Mouse (Mus musculus): ENCODE data around the gene Larp6.
A peak's percentile ranks its signal among the peaks of the same experiment; 100 is the strongest.

Gene Larp6

DNA sequence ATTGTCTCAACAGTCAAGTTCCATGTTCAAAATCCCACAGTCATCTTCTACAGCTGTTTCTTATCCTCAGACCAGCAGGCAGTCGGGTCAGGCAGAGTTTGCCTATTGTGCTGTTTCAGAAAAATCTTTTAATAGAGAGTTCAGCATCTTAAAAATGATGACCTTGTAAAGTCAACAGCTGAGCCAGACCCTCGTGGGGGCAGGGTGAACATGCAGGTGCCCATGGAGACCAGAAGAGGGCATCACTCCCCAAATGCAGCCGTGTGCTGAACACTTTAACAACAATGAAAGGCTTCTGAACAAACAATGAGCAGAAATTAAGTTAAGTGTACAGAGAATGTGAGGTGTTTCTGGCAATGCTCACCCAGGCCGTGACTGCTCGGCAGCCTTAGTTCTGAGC is 3.0 kb downstream of the Larp6 start:
- no peak for DNase-seq

DNA sequence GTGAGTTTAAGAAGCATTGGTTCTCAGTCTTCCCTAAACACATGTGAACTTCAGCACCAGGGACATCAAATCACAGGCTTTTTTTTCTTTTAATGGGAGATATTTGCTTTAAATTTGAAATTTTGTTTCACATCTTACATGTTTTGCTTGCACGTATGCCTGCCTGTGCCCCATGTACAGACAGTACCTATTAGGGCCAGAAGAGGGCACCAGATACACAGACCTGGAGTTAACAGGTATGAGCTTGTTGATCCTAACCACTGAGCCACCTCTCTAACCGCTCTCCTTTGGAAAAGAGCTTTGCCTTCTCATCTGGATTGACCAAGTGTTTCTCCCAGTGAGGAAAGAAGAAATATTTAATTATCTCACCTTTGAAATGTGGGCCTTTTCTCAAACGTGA is 5.5 kb downstream of the Larp6 start:
- DNase-seq = peak; percentile 51 to 62

DNA sequence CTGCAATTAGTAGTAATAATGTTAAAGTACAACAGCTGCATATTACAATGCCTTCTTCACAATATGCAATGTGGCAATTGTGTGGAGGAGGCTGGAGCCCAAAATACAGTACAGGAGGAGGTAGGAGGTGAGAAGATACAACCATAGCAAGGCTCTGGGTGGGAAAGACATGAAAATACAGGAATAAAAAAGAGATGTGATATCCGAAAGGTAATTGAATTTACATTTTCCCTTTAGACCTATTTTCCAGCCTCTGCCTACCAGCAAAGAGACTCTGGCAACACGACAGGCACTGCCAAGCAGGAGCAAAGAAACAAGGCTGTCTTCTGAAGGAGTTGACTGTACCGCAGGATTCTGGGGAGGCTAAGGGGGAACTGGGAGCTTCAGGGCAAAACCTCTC is 6.9 kb downstream of the Larp6 start:
- no peak for DNase-seq

DNA sequence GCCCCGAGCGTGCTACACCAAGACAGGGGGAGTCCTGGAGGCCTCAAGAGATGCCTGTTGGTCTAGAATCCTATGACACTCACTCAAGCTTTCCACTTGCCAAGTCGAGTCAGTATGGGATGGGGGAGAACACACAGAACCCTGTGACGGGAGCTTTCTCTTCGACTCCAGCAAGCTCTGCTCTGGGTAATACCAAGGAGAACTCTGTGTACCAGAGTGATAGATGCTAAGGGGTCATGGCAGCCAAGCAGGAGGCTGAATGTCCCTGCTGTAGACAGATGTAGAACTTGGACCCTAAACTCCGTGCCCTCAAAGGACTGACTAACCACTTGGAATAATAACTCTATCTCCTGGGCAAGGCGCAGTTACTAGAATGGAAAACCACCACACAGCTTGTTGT is 12.2 kb downstream of the Larp6 start:
- no peak for DNase-seq

DNA sequence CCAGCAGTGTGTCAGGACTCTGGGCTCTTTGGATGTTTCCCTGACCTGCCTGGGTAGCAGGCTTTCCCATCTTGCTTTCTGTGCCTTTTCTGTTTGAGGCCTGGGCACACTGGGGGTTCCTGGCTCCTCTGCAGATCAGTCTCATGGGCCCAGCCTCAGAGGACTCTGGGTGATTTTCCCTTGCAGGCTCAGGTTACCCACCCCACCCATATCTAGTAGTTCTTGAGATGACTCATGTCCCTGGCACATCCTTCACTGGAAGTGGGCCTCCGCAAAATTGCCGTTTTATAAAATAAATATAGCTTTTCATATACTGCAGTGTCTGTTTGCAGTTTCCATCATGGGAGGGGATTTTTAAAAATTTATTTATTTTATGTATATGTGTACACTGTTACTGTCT is 21.5 kb downstream of the Larp6 start:
- no peak for DNase-seq

DNA sequence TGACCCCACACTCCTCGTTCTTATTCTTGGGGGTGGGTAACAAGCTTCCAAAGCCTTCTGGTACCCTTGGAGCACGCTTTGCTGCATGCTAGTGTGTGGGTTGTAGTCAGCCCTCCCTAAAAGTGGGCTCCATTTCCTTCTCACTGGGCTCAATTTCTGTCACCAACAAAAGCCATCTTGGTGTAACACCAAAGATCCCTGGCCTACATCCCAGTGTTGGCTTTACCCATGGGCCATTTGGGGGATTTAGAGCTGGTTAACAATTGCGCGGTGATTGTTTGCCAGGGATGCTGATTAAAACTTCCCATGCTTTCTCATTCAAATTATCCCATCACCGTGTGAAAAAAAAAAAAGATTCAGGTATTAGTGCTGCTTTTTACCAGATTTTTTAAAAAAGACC is 26.3 kb downstream of the Larp6 start:
- no peak for DNase-seq

DNA sequence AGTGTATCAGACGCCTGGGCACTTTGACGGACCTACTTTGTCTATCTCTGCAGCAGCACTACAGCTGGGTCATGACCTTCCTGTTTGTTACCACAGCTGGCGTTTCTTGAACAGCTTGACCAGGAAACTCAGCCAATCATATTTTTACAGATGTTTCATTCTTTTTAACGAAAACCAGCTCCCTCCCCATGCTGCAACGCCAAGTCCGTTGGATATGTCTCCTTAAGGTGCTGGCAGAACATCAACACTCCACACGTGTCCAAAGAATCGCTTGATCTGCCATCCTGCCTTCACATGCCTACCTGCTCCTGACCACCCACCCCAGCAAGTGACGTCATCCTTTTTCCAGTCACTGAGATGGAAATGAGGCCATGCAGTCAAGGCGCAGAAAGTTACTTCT is 28.6 kb downstream of the Larp6 start:
- DNase-seq = no peak

DNA sequence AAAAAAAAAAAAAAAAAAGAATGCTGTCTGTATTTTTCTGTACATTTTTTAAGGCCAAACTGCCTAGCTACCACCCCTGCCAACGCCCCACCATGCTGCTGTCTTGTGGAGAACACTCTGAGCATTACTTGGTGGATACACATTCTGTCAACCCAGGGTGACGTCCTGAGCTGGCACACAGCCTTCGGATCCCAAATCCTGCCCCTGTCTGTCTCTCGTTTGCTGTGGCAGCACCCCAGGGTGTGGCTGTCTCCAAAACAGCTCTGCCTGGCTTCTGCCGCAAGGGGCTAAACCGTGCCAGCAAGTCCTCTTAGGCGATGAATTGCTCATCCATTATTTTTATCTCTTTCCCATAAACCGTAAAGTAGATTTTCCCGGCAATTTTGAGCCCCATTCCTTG is 29.7 kb downstream of the Larp6 start:
- DNase-seq = peak; percentile 68 to 71

DNA sequence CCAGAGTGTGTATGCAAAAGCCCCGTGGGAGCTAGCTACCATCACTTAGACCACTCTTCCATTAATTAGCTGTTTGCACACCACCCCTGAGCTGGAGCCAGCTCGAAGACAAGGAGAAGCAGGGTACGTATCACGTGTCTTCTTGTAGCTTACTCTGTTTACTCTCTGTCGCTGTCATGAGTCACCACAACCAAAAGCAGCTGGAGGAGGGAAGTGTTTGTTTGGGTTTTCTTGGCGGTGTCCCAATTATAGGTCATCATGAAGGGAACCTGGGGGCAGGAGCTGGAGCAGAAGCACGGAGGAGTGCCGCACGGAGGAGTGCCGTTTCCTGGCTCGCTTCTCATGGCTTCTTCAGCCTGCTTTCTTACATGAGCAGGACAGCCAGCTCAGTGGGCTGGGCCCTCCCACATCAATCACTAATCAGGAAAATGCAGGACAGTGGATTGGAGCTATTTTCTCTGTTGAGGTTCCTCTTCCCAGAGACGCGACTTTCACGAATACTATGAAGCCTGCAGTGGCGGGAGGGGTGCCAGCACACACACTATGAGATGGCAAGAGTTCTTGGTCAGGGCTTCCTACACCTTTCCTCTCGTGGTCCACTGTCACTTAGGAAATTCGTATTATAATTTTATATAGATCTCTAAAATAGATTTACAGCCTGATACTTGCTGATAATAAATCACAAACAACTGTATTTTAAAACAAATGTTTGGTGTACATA is 30.6 kb downstream of the Larp6 start:
- peak; percentile 51 to 64 for DNase-seq

DNA sequence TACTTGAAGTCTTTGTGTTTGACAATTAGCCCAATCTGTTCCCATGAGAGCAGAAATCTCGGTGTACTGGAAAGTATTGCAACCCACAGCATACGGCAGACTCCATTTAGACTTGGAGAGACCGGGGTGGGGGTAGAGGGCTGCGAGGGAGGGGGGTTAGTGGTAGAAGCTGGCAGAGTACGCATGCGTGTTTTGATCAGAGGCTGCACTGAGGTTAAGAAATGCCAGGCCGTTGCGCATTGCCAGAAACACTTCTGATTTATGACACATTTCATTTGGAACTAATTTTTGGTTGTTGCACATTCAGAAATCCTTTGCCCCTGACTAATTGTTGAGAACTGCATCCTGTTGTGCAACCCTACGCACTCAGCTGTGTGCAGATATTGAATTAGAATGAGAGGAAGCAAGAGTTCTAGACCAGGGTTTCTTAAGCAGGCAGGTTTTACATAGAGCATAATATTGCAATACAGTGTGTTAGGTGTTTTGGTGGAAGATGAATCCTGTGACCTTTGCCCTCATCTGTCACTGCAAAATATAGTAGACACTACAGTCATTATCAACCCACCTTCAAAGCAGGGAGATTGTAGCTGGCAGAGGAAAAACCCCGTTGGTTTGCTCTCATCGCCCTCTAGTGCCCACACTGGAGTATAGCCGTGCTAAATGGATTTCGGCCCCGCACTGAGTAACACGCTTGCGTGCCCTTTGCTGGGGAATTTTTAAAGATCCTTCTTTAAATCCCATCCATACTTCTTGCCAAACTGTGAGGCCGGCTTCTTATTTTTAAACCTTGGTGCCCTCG is 31.6 kb downstream of the Larp6 start:
- DNase-seq = peak; percentile 66 to 75

DNA sequence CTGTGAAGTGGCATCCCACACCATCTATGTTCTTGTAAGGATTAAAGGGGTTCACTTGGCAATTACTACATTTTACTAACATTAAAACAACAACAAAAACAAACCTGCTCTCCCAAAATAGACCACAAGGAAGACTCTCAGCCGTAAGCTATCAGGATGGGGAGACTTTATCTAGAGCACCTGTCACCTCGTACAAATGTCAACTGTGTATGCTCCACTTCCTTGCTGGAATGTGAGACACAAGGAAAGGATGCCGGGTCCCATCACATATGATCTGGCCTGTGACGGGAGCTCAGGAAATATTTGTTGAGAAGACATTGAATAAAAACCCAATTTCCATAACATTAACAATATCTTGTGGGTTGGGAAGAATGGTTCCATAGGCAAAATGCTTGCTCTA is 32.2 kb downstream of the Larp6 start:
- DNase-seq = no peak

DNA sequence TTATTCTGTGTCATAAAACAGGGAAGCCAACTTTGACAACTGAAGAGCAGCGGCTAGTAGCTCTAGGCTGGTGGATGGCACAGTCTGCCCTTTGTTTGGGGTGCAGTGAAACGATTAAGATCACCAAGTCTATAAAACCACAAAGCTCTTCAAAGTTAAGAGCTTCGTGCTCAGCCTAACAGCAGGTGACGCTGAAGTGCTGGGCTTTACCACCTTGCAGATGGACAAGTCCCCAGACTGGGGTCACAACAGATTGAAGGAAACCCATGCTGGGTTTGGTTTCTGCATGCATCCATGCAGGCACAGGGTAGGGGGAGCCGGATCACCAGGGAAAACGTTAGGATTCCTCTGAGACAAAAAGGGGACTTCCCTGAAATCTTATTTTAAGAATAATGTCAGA is 33.8 kb downstream of the Larp6 start:
- no peak for DNase-seq

DNA sequence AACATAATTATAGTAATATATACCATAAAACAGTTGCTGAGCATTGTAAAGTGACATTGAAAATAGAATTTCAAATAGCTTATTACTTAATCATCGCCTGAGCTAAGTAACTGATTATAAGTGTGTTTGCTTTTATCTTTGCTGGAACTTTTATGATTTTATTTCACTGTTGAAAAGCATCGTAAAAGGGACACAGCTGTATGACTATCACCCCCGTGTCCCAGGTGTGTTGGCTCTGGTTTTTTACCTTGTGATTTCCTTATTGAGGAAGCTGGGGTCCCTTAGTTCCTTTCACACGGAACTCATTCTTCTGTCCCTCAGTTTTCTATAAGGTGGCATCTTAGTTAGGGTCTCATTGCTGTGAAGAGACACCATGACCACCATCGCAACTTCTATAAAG is 34.9 kb downstream of the Larp6 start:
- no peak for DNase-seq

DNA sequence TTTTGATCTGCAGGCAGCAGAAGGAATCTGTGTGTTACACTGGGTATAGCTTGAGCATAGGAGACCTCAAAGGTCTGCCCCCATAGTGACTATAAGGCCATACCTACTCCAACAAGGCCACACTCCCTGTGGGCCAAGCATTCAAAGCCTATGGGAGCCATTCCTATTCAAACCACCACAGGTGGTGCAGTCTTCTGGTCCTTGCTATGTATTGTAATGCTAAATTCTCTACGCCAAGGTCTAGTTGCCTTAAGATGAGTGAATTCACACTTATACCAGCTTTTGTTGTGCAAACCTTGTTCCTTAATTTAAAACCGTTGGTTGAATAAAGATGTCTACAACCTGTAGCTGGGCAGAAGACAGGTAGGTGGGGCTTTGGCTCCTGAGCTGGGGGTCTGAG is 35.4 kb downstream of the Larp6 start:
- no peak for DNase-seq

DNA sequence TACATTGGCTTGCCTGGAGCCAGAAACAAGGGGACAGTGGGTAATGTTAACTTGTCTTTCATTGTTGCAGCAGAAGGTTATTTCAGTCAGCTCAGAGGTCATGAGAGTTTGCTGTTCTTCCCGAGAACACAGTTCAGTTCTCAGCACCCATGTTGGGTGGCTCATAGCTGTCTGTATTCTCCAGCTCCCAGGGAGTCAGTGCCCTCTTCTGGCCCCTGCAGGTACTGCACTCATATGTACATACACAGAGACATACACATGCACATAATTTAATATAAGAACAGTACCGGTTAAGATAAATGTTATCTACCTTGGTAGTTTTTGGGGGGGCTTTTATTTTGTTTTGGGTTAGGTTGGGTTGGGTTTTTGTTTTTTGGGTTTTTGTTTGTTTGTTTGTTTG is 36.3 kb downstream of the Larp6 start:
- no peak for DNase-seq

DNA sequence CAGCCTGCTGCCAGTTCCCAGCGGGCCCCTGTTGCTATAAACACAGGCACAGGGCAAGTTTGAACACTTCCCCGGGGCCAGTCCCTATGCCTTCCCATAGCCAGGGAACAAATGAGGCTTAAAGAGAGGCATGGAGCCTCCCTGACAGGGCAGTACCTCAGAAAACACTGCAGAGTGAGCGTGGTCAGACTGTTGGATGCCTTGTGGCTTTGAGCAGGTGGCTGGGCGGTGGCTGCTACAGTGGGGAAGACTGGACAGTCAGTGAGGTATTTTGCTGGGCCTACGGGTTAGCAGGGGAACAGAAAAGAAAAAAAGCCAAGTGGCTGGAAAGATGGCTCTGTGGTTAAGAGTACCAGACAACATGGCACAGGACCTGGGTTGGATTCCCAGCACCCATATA is 38.3 kb downstream of the Larp6 start:
- DNase-seq = no peak

DNA sequence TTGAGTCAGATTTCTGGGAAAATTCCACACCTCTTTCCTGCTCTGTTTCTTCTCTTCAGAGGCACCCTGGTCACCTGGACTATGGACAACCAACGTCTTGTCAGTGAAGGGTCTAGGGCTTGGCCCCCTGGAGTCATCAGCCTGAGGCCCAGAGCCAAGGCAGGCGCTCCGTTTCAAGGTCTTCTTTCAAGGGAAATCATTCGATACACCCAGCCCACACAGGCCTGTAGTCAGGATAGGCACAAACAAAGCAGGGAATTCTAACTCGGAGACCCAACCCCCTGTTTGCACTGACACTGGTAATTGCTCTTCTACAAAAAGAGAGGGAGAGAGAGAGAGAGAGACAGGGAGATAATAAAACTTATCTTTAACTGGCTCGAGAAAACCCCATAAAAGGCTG is 39.2 kb downstream of the Larp6 start:
- DNase-seq = no peak

DNA sequence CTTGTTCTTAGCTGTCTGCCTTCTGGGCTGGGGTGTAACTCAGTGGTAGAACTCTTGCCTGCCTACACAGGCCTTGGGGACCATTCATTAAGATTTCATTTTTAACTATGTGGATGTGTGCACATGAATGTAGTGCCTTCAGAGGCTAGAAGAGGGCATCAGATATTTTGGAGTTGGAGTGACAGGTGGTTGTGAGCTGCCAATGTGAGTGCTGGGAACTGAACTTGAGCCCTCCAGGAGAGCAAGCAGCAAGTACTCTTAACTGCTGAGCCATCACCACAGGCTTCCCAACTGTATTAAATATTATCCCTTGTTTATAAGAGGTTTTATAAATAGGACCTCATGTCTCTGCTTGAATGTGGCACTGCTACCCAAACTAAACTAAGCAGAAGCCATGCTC is 39.8 kb downstream of the Larp6 start:
- no peak for DNase-seq

DNA sequence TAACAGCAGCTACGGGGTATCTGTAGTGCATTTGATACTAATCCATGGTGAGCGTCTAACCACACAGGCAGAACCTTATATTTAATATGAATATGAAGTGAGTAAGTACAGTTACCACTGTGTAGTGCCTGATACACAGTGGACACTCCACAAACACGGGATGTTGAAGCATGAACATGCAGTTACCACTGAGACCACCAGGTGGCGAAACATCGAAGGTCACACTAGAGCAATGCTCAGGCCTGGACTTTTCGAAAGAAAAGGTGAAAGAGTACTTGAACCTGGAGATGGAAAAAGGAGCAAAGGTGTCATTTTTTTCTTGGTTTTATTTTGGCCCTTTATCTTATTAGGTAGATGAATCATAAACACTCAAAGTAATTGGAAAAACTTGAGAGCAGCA is 43.5 kb downstream of the Larp6 start:
- DNase-seq = peak; percentile 67 to 74

DNA sequence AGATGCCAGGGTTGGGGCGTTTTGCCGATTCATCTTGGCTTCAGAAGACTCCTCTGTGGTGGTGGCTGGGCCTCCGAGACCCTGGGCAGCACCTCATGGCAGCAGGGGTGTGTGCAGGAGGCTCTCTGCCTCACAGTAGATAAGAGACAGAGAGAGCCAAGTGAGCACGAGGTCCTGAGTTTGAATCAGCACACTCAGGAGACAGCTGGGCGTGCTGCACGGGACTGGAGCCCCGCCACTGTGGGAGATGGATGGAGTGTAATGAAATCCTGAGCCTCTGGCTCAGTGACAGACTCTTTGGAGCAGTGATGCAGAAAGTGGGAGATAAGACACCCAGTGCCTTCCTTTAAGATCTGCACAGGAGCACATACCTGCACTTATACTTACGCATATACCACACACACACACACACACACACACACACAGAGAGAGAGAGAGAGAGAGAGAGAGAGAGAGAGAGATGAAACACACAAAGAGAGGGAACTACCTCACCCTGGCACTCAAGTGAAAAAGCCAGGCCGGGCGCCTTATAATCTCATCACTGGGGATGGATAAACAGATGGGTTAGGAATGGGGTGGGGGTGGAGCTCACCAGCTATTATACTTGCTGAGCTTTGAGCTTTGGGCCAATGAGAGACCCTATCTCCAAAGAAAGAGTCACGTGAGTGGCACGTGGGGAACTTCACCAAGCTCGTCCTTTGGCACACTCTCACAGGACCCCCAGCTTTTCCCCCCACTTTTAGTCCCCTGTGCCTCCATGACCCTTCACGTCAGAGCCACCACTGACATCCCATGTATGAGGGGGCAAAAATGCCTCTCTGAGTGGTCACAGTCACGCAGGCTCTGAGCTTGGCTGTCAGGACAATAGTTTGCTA is 44.3 kb downstream of the Larp6 start:
- DNase-seq = no peak

DNA sequence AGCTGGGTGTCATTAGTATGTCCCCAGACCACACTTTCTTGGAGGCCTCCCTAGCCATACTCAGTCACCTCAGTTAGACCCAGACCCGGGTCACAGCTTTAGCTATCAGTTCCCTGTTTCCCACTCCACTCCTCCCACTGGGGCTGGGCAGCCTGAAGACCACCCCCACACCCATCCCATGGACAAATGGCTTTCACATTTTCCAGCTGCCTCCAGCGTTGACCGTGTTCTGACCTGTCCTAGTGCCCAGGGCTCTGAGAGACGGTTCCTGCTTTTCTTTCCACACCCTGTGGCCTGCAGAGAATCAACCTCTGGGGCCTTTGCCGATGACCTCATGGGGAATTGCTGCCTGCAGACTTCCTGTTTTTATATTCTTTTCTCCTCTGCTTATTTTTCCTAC is 45.0 kb downstream of the Larp6 start:
- no peak for DNase-seq

DNA sequence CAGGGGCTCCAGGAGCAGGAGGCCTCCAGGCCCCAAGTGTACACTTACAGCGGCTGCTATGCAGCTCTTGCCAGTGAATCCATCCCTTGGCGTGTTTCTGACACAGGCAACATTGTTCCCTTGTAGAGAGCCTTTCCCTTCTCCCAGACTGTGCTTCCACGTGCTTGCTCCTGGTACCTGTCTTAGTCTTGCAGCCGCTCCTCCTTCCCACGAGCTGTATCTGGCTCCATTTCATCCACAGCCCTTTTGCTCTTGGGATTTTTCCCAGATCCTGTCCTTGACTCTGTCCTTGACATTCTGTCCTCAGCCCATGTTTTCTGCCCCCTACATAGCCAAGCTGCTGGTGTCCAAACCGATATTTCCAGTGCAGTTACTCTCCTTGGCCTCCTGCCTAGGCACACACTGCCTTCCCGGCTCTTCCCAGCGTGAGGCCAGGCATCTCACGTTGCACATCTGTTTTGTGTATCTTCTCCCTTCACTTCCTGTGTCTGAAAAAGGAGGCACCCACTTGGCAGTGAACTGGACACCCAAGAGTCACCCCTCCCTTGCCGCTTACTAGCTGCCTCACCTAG is 46.7 kb downstream of the Larp6 start:
- DNase-seq = no peak

DNA sequence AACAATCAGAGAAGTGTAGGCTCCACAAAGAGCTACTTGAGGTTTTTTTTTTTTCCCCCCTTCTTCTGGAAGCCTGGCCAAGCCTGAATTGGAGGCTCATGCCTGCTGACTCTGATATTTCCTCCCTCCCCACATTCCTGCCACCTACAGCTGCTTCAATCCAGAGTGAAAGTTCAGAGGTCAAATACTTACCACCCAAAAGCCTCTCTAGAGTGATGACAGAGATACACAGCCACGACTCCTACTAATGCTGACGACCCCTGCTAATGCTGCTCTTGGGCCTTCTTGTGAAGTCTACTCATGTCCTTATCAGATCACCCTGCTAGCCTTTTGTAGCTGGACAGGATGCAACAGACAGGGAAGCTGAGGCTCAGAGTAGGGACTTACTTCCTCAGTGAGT is 52.4 kb downstream of the Larp6 start:
- DNase-seq = no peak

Data from cerebellum, postnatal 36 days (tissue).